Mouse (Mus musculus) brain, embryonic 14.5 days (tissue): ENCODE measurements around the gene Ndufa8. TPM values are rescaled to one million over a fixed set of nuclear protein-coding genes. Genes with fewer than 3 reads are reported as not detected.

Experiments
- DNase-seq: peaks from one replicate; pipeline ENCODE4 v3.0.0-alpha.2; 2011; ENCODE audit warnings: low read depth
- CTCF ChIP-seq: fragments of 200-500 bp; IDR thresholded peaks from 2 replicates; pipeline ENCODE4 v1.5.1; 2012; ENCODE audit warnings: inconsistent platforms, mild to moderate bottlenecking, moderate library complexity, borderline replicate concordance; ENCODE audit not compliant: insufficient read depth, insufficient read length; ENCODE audit errors: extremely low read depth
- POLR2A ChIP-seq: fragments of 200-500 bp; IDR thresholded peaks from 2 replicates; pipeline ENCODE4 v1.6.1; 2012; ENCODE audit warnings: mild to moderate bottlenecking, inconsistent platforms, borderline replicate concordance; ENCODE audit not compliant: poor library complexity, insufficient read depth, insufficient read length, severe bottlenecking; ENCODE audit errors: extremely low read depth
- polyA plus RNA-seq: library from polyadenylated mRNA; depleted of rRNA; stranded (reverse); fragments of >200 nt; gene quantifications from 2 replicates; pipeline ENCODE4 v1.2.3, GENCODE M21; 2012; rRNA removed

Ndufa8 gene
- polyA plus RNA-seq = 123 and 135 TPM in 2 replicates

GRCm38 (mm10) chr2:36048748-36049566, at the start of gene Ndufa8, which contains the start of gene Morn5:
TSS of gene Ndufa8 (minus strand) at chr2:36049406.
TSS of gene Morn5 (plus strand) at chr2:36049458.
- no peak for TF ChIP-seq CTCF
- TF ChIP-seq POLR2A = peak; percentile 40; the same call in 1 of the 2 replicates
- peak; percentile 99 for DNase-seq

- DNase-seq = no peak
These were observed 48.8 kb upstream of the Ndufa8 start for GRCm38 (mm10) chr2:36098021-36098420.

GRCm38 (mm10) chr2:36097129-36097815, 48.1 kb upstream of the Ndufa8 start:
- DNase-seq = no peak
- TF ChIP-seq POLR2A = no peak
- TF ChIP-seq CTCF = no peak

More at GRCm38 (mm10) chr2:36098021-36098420, 48.8 kb upstream of the Ndufa8 start:
- TF ChIP-seq POLR2A = no peak
- no peak for TF ChIP-seq CTCF

DNA sequence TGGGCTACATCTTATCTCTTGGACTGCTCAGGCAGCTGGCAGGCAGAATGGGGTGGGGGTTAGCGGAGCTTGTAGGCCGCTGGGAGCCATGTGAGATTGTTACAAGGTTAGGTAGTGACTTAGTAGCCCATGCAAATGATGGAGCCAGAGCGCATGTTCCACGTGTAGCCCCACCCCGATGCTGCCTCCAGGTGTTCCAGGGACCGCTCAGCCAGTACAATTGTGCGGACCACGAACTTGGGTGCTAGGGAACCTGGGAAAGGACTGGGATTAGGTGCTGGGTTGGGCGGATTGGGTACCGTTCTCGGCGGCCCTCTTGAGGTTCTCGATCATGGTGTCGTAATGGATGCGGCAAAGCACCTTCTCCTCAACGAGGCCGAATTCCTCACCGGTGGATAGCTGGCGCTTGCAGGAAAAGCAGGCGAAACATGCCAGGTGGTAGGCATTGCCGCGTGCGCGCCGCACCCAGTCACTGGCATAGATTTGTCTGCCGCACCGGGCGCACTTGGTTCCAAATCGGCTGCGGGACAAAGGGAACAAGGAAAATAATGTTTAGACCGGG, 44.8 kb upstream of the Ndufa8 start:
- no peak for DNase-seq
- TF ChIP-seq CTCF (no peak), POLR2A (no peak)

DNA sequence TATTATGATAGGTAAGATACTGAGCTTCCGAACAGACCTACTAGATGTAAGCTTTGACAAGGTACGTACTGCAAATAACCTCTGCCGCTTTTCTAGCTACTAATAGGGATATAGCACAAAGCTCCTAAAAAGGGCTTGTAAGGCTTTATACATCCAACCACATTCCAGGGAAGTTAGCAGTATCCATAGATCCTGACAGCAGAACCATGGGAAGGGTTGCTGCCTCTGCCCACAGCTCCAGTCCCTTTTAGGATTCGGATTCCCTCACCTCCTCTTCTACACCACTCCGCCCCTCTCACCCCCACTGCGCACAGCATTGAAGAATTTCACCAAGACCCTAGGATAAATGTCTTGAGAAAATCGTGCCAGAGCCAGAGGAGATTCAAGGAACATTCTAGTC, 44.1 kb upstream of the Ndufa8 start:
- TF ChIP-seq POLR2A (no peak), CTCF (no peak)
- no peak for DNase-seq

DNA sequence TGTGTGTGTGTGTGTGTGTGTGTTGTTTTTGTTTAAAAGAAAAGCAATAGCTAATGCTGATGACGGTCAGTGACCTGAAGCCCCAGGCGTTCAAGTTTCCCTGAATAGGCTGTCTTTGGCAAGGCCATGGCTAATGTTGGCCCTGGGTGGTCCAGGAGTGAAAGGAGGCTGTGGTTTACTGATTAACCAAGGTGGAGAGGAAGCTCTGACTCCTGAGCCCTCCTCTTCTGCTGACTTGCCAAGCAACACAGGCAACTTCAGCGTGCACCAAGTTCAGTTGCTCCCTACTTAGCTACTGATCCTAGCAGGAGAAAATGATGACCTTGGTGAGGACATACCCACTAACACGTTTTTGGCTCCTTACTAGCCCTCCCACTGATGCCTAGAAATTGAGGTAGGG, 43.5 kb upstream of the Ndufa8 start:
- DNase-seq = no peak
- TF ChIP-seq POLR2A (no peak), CTCF (no peak)

- TF ChIP-seq POLR2A (no peak), CTCF (no peak)
- peak; percentile 77 for DNase-seq
These were observed 41.9 kb upstream of the Ndufa8 start for GRCm38 (mm10) chr2:36090853-36091741.

DNA sequence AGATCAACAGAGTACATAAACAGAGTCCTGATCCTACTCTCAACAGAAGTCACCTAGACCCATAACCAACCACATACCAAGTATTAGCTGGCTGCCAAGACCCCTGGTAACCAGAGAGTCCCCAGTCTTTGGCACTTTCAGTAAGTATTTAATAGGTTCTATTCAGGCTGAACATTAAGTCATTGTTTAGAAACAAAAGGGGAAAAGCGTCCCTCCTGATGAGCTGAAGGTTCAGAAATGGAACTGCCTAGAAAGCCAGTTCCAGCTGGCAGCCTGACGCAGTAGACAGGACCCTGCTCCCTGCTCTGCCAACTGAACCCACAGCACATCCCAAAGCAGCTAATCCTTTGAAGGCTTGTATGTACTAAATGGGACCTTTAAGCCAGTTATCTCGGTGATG, 40.0 kb upstream of the Ndufa8 start:
- peak; percentile 47 for DNase-seq
- TF ChIP-seq CTCF (no peak), POLR2A (no peak)

GRCm38 (mm10) chr2:36085041-36085440, 35.8 kb upstream of the Ndufa8 start:
- TF ChIP-seq POLR2A (no peak), CTCF (no peak)
- no peak for DNase-seq

GRCm38 (mm10) chr2:36082802-36083580, 33.8 kb upstream of the Ndufa8 start:
- peak; percentile 53 for DNase-seq
- no peak for TF ChIP-seq CTCF
- TF ChIP-seq POLR2A = no peak
